Mouse (Mus musculus) erythroblast, embryonic 14.5 days (primary cell): ENCODE data around the gene Ccn6.

Source experiments
- GATA1 ChIP-seq: IDR thresholded peaks from 2 replicates; pipeline ENCODE4 v1.6.1; 2012; ENCODE audit warnings: low read length, inconsistent platforms, mixed read lengths
- TAL1 ChIP-seq: IDR thresholded peaks from 3 replicates; pipeline ENCODE4 v1.6.1; 2012; ENCODE audit warnings: low read length, inconsistent platforms, mixed read lengths

DNA sequence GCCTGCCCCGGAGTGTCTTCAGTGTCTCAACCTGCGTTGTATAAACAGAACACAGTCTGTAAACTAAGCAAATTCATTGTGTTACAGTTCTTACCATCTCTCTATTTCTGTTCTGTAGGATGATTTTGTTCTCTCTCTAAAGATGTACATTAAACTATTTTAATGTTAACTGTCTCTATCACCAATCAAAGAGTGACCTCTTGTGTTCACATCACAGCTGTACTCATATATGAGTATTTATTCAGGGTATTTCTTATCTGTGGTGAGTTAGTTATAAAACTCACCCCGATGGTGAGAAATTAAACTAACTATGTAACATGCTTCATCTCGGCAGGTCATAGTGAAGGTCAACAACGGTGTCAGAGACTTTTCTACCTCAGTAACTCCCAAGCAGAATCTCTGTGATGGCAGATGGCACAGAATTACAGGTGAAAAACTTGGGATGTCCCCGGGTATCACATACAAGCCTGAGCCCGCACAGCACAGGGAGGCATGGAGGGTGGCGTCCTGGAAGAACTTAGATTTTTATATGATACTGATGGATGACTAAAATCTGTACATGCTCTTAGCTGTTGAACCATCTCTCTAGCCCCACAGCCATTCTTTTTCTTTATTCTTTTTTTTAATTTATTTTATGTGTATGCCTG lies 58.7 kb downstream of the Ccn6 start:
- TF ChIP-seq TAL1, result no peak
- no peak for TF ChIP-seq GATA1
